In genomic region chr4:8962959-8963572, GRCm38 (mm10) we compare ENCODE assay signal across 19 mouse cellular contexts.
DNase-seq lines count a peak whose midpoint lies in the region; ATAC-seq and TF ChIP-seq lines count a peak whose summit lies in the region.
"Had no signal": no experiment of that assay in that cellular context is flagged by ENCODE, and none has a peak within 500 bp of the region (broad histone marks: within the 10 kb centered on the region; RNA-seq: fewer than 3 reads in every experiment).

No protein-coding gene starts in this region.

- peak; percentile 44 for DNase-seq in gastrocnemius, adult 18-20 months (ENCODE audit: low spot score)
- no peak for DNase-seq in gastrocnemius, postnatal 4 days (ENCODE audit: low spot score in 2 of 2)
- DNase-seq in 3T3-L1 (ENCODE audit: low read depth, low spot score) (peak; percentile 9), liver (no peak)
- peak; percentile 37 for DNase-seq in brain, embryonic 14.5 days (ENCODE audit: low read depth)
- DNase-seq in cerebellum, adult 2 months, result no peak
- no peak for DNase-seq in frontal cortex, adult 2 months (ENCODE audit: extremely low spot score in 1 of 2, low spot score in 1 of 2)
- DNase-seq: cerebellum, postnatal 36 days; gastrocnemius, postnatal 25 days; liver, embryonic 13.5 days; thymus, postnatal 25 days had no signal

- peak overlapping the region; percentile 13 to 14; a peak in 1 of 4 replicates for H3K4me3 ChIP-seq in heart, embryonic 14.5 days (ENCODE audit: control insufficient read depth in 1 of 2, insufficient read depth in 1 of 2, low read depth in 1 of 2, low read length in 2 of 2)
- no peak overlapping the region for H3K4me3 ChIP-seq in cerebellum, adult 2 months (replicated peaks; ENCODE audit: insufficient read depth, low read depth, low read length)
- H3K4me3 ChIP-seq: hindbrain, embryonic 10.5 days; kidney, embryonic 15.5 days; liver, embryonic 13.5 days; lung, embryonic 15.5 days; midbrain, embryonic 13.5 days; neural tube, embryonic 15.5 days had no signal

- WGBS in heart, embryonic 14.5 days, result 13% methylated on average over 9 of the region's 9 CpGs
- WGBS in cerebellum, adult 2 months, result 65% methylated on average over 9 of the region's 9 CpGs

- H3K27me3 ChIP-seq in heart, embryonic 14.5 days (ENCODE audit: control insufficient read depth, insufficient read depth, low read length), result no peaks in the 10 kb centered on the region
- no peaks in the 10 kb centered on the region for H3K27me3 ChIP-seq in cerebellum, adult 2 months (ENCODE audit: control insufficient read depth, insufficient read depth, low read length)
- H3K27me3 ChIP-seq: kidney, embryonic 15.5 days; liver, embryonic 13.5 days; lung, embryonic 15.5 days; midbrain, embryonic 13.5 days; neural tube, embryonic 15.5 days had no signal

- H3K27ac ChIP-seq in heart, embryonic 14.5 days (replicated peaks in 1 of 2; ENCODE audit: control insufficient read depth in 1 of 2, insufficient read depth in 1 of 2, low read depth in 2 of 2, low read length in 2 of 2), result peak overlapping the region; percentile 80
- no peak overlapping the region for H3K27ac ChIP-seq in cerebellum, adult 2 months (ENCODE audit: insufficient read depth, low read length)
- H3K27ac ChIP-seq: hindbrain, embryonic 10.5 days; kidney, embryonic 15.5 days; liver, embryonic 13.5 days; lung, embryonic 15.5 days; macrophage; midbrain, embryonic 13.5 days; neural tube, embryonic 15.5 days had no signal

- H3K9me3 ChIP-seq in heart, embryonic 14.5 days (ENCODE audit: control insufficient read depth, low read length), result no peaks in the 10 kb centered on the region
- H3K9me3 ChIP-seq: G1E; hindbrain, embryonic 10.5 days; kidney, embryonic 15.5 days; liver, embryonic 13.5 days; lung, embryonic 15.5 days; midbrain, embryonic 13.5 days; neural tube, embryonic 15.5 days had no signal

- TF ChIP-seq POLR2A in brain, embryonic 14.5 days (IDR thresholded peaks at IDR 0.05; ENCODE audit: borderline replicate concordance, extremely low read depth, insufficient read depth, insufficient read length, poor library complexity, severe bottlenecking), result no peak
- no peak for TF ChIP-seq POLR2A in cerebellum, adult 2 months (IDR thresholded peaks at IDR 0.05; ENCODE audit: borderline replicate concordance, insufficient read depth, low read length)

- peak overlapping the region; percentile 32; the same call in 1 of the 2 replicates for H3K9ac ChIP-seq in heart, embryonic 14.5 days (ENCODE audit: low read length)
- H3K9ac ChIP-seq: kidney, embryonic 15.5 days; liver, embryonic 13.5 days; lung, embryonic 15.5 days; midbrain, embryonic 13.5 days; neural tube, embryonic 15.5 days had no signal

- peak overlapping the region; percentile 55 for H3K4me2 ChIP-seq in heart, embryonic 14.5 days (ENCODE audit: low read length)
- H3K4me2 ChIP-seq: kidney, embryonic 15.5 days; liver, embryonic 13.5 days; lung, embryonic 15.5 days; midbrain, embryonic 13.5 days; neural tube, embryonic 15.5 days had no signal

- H3K4me1 ChIP-seq in heart, embryonic 14.5 days (ENCODE audit: control insufficient read depth in 2 of 2, insufficient read depth in 2 of 2, low read length in 2 of 2), result peaks cover 10 to 17% of the 10 kb centered on the region in 2 experiments
- H3K4me1 ChIP-seq in cerebellum, adult 2 months (ENCODE audit: control insufficient read depth, insufficient read depth, low read length), result no peaks in the 10 kb centered on the region
- H3K4me1 ChIP-seq: kidney, embryonic 15.5 days; liver, embryonic 13.5 days had no signal

- no peak for TF ChIP-seq CTCF in brain, embryonic 14.5 days (IDR thresholded peaks at IDR 0.05; ENCODE audit: borderline replicate concordance, extremely low read depth, insufficient read depth, insufficient read length)
- TF ChIP-seq CTCF in cerebellum, adult 2 months (IDR thresholded peaks at IDR 0.05; ENCODE audit: borderline replicate concordance, insufficient read depth, low read depth, low read length), result no peak

- H3K36me3 ChIP-seq in heart, embryonic 14.5 days (ENCODE audit: control insufficient read depth, insufficient read depth, low read length), result no peaks in the 10 kb centered on the region
- H3K36me3 ChIP-seq: G1E; hindbrain, embryonic 10.5 days; kidney, embryonic 15.5 days; liver, embryonic 13.5 days; lung, embryonic 15.5 days; midbrain, embryonic 13.5 days; neural tube, embryonic 15.5 days had no signal

- peak; percentile 52 for ATAC-seq in heart, embryonic 14.5 days (ENCODE audit: insufficient number of reproducible peaks, insufficient read depth, low FRiP score, low read depth)
- ATAC-seq: midbrain, embryonic 13.5 days had no signal

Comparison
In these comparisons a context has a peak if more than half of its experiments do, and no peak if none do; other contexts are left out.
1. DNase-seq: peak in gastrocnemius, adult 18-20 months (single experiment), 3T3-L1 (single experiment) and brain, embryonic 14.5 days (single experiment); none in gastrocnemius, postnatal 4 days (0 of 2), cerebellum, adult 2 months (0 of 2), frontal cortex, adult 2 months (0 of 2) and liver (single experiment).